Mouse (Mus musculus) cerebellum, adult 2 months (tissue): ENCODE results near the gene Cabin1.

Experiments
- CTCF ChIP-seq: fragments of 200-500 bp; IDR thresholded peaks from 2 replicates; pipeline ENCODE4 v1.5.1; 2011; ENCODE audit warnings: low read depth, mild to moderate bottlenecking, control low read depth, low read length, moderate library complexity, borderline replicate concordance; ENCODE audit not compliant: insufficient read depth
- POLR2A ChIP-seq: fragments of 200-500 bp; IDR thresholded peaks from 2 replicates; pipeline ENCODE4 v1.6.1; 2011; ENCODE audit warnings: low read length, control low read depth, borderline replicate concordance; ENCODE audit not compliant: insufficient read depth

DNA sequence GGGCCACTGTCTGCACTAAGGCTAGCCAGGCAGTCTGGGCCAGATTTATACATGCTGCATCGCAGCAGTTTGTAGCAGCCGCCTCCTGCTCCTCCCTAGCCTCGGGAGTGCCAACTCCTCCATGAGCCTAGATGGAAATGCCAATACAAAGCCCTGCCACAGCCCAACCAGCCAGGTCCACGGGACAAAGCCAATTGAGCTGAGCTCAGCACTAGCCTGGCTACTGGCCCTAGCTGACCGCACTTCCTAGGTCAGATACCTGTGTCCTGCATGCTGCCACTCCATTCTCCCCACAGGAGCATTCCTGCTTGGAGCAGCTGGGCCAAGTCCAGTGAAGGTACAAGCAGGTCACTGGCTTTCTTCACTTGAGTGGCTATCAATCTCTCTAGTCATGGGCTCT lies 86.2 kb downstream of the Cabin1 start:
- no peak for TF ChIP-seq POLR2A
- TF ChIP-seq CTCF = no peak
